Mouse (Mus musculus) megakaryocyte, adult 5-6 weeks (primary cell): Measurements from ENCODE around the gene Cblc. TPM values are rescaled to one million over a fixed set of nuclear protein-coding genes. Genes with fewer than 3 reads are reported as not detected.

Experiments
- ATAC-seq: 2 replicates; pipeline ENCODE4 v1.8.0; 2016; ENCODE audit warnings: mild to moderate bottlenecking, inconsistent platforms; ENCODE audit not compliant: poor library complexity, severe bottlenecking
- total RNA-seq, 2 experiments: library from RNA; stranded (forward) in 1 of 2; stranded (reverse) in 1 of 2; fragments of 153-499, 151-499 nt in 1 of 2; fragments of 221-1000, 200-1000 nt in 1 of 2; gene quantifications; 2 replicates each; pipeline versions ENCODE4 v1.2.3 to v1.2.4; 2015 to 2017

The Cblc gene
- total RNA-seq, 2 experiments from 2014 or later: not detected

DNA sequence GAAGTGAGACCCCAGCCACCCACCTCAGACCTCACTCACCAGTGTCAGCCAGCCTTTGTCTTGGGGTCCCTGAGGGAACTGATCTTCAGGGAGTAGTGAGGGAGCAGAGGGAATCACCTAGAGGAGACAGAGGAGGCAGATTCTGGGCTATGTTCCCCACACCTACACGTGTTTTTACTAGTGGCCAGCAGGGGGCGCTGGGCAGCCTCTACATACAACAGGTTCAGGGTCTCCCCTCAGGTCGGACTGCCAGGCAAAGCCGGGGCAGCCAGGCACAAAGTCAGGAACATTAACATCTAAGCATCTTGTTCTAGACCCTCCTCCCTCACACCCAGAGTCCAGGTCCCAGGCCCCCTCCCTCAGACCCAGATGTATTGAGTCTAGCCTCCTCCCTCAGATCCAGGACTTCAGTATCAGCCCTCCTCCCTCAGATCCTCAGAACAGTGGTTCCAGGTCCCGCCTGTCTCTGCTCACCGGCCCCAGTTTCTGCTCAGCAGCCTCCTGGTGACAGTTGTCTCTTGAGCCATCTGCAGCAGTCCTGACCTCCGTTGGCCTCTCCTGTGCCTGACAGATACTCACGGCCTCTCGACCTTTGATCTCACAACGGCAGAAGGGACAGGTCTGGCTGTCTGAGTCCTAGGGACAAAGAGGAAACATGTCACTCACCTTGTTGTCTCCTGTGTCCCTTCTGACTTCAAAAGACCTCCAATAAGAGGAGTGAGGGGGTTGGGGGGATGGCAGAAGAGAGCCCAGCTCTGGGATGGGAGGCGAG lies 11.7 kb downstream of the Cblc start:
- peak; percentile 12; the same call in 1 of the 2 replicates for ATAC-seq

GRCm38 (mm10) chr7:19783630-19784029 lies 13.0 kb downstream of the Cblc start:
- no peak for ATAC-seq

DNA sequence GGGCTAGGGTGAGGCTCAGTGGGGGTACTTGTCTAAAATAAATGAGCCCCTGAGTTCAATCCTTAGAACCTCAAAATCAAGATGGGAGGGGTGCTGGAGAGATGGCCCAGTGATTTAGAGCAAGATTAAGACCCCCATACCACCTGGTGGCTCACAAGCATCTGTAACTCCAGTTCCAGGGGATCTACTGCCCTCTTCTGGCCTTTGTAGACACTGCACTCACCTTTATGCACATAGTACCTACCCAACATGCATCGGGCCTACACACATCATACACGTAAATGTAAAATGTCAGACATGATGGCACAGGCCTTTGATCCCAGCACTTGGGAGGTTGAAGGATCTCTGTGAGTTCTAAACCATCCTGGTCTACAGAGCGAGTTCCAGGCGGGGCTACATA lies 14.0 kb downstream of the Cblc start:
- ATAC-seq: no peak

DNA sequence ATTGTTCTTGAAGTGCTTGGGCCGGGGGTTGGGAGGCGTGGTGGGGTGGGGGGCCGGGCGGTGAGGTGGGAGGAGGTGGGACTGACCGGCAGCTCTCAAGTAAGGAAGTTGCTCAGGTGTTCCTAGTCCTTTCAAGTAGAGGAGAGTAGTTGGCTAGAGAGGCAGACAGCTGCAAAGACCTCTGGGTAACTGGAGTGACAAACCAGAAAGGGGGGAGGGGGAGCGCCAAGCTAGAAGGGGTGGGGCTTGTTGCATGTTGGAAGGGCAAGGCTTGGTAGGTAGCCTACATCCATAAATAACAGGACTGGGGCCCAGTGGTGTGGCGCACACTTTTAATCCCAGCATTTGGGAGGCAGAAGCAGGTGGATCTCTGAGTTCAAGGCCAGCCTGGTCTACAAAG lies 14.9 kb downstream of the Cblc start:
- ATAC-seq: no peak

DNA sequence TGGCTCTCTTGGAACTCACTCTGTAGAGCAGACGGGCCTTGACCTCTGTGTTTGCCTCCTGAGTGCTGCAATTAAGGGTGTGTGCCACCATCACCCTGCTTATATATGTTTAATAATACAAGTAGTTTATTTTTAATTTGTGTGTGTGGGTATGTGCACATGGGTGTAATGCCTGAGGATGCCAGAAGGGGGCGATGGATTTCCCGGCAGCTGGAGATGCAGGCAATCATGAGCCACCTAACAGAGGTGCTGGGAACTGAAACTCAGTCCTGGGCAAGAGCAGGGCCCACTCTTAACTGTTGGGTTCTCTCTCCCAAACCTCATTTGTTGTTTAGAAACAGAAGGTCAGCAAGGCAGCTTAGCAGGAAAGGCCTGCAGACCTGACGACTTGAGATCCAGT lies 16.7 kb downstream of the Cblc start:
- no peak for ATAC-seq

DNA sequence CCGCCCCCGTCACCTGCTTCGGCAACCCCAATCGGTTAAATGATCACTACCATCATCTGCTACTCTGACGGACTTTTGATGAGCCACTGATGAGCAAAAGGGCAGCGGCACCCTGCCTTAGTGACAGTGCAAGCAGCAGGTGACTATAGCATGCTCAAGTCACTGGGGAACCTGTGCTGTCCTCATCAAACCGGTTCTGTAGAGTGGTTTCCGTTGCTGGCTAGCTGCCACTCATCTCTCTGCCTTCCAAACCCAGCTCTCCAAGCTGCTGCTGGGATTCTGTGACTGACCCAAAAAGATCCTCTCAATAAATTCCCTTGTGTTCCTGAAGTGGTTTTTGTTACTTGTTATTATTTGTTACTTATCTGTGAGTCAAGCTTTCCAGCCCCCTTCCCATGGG lies 18.0 kb downstream of the Cblc start:
- ATAC-seq: no peak

- ATAC-seq: no peak
Observed at GRCm38 (mm10) chr7:19777049-19777723, 19.4 kb downstream of the Cblc start.

- no peak for ATAC-seq
Observed at GRCm38 (mm10) chr7:19771682-19772081, 24.9 kb downstream of the Cblc start.

DNA sequence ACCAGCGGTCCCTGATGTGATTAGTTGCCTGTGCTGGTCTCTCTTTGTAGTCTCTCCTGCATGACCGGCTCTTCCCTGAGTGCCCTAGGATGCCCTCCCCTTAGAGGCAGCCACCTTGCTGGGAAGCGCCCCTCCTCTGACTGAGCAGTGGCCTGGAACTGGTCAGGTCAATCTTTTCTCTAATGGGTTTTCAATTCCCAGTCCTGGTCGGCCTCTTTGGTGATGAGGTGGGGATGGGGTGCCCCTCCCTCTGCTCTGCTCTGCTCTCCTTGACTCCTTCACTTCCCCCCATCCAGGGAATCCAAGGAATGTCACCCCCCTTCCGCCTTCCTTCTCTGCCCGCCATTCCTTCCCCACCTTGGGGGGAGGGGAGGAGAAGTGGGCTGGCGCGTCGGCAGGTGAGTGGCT lies 25.6 kb downstream of the Cblc start, which contains the start of gene Bcam:
Gene Bcam, minus strand, starts transcription at position 33 of the 408 bp plus-strand sequence.
- no peak for ATAC-seq

DNA sequence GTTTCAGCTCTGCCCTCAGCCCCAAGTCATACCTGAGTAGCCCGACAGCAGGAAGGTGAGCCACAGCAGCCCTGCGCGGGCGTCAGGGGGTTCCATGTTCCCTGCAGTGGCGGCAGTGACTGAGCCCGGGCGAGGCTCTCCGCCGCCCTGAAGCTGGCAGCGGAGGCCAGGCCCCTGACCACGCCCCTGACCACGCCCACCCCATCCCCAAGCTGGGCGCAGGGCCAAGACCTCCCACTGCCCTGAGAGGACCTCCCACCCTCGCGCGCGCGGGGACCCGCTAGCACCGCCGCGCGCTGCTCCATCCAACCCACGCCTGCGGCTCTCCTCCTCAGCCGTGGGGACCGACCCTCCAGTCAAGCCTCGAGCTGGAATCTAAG lies 26.2 kb downstream of the Cblc start:
- no peak for ATAC-seq

DNA sequence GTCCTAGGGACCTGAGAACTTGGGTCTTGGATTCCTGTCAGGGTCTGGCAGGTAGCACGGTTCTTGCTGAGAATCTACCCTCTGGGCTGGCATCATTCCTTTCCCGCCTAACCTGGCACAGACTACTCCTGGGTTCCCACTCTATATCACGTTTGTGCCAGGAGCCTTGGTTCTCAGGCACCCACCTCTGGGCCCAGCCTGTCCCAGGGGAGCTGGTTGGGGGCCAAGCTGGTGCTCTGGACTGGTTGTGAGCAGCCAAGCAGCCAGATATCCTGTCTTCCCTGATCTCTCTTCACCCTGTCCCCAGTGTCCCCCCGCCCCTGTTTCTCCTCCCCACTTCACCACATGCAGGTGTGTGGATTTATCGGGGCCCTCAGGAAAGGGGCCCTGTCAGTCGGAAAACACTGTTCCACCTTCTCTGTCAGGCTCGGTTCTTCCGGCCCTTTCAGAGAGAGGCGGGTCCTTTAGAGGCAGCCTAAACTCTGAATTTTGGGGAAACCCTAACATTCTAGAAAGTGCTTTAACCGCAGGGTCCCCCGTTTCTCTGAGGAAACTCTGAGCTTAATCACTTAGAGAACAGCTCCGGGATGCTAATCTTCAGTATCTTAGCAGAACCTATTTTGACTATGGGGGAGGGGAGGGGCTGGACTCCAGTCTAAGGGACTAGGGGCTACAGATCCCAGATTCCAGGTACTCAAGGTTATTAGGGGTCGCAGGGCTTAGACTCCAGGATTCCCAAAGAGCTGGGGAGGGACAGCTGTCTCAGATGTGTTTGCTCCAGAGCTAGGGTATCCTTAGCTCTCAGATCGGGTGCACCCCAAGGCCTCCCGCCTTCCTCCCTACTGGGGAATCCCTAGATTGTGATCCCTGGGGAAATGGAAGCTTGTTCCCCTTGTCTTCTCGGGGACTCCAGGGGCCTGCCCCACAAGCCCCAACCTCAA lies 26.9 kb downstream of the Cblc start:
- ATAC-seq: no peak

- ATAC-seq: no peak
Observed at GRCm38 (mm10) chr7:19769001-19769400, 27.6 kb downstream of the Cblc start.

GRCm38 (mm10) chr7:19768251-19768650 lies 28.4 kb downstream of the Cblc start:
- ATAC-seq: no peak

- no peak for ATAC-seq
Observed at GRCm38 (mm10) chr7:19764581-19764980, 32.0 kb downstream of the Cblc start.

DNA sequence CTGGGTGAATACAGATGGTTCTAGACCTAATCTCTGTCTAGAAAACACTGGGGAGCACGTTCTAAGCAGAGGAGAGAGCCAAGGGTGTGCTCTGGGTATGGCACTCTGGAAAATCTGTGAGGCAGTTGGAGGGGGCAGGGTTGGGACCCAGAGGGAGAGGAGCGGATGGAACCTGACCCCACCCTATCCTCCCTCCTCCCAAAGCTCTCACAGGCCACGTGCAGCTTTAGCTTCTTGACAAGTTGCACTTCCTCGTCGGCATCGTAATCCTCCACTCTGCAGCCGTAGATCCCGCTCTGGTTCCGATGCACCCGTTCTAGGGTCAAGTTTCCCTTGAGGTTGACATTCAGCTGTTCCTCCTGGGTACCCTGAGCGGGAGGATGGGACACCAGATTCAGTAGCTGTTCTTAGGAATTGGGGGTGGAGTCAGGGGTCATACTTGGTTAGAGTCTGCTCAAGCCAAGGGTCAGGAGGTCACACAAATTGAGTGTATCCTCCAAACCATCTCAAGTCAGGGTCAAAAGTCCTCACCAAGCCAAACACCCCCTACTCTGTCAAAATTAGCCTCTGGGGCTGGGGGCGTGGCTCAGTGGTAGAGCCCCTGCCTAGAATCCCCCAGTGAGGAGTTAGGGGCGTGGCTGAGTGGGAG lies 32.7 kb downstream of the Cblc start:
- peak; percentile 87 for ATAC-seq

GRCm38 (mm10) chr7:19762283-19762682 lies 34.3 kb downstream of the Cblc start:
- ATAC-seq: no peak

DNA sequence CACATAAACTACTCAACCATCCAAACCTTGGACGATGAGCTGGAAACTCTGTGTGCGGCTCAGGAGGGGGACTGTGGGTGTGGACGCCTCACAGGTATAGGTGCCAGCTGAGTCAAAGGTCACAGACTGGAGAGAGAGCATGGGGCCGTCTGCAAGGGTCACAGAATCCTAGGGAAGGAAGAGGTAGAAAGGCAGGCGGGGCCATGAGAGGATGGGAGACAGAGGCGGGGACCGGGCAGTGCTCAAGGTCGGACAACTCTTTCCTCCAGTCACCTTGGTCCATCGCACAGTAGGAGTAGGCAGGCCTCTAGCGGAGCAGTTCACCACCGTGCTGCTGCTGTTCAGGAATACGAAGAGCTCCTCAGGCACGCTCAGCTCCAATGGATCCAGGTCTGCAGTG lies 36.6 kb downstream of the Cblc start:
- ATAC-seq: no peak

GRCm38 (mm10) chr7:19758623-19759022 lies 38.0 kb downstream of the Cblc start:
- no peak for ATAC-seq

- no peak for ATAC-seq
Observed at GRCm38 (mm10) chr7:19755851-19756786, 40.5 kb downstream of the Cblc start.

GRCm38 (mm10) chr7:19755008-19755407 lies 41.6 kb downstream of the Cblc start:
- ATAC-seq: no peak
